Mouse (Mus musculus) testis, adult 2 months (tissue): ENCODE data around the gene Foxo1. TPM values are rescaled to one million over a fixed set of nuclear protein-coding genes. Genes with fewer than 3 reads are reported as not detected.

Experiments used
- H3K27ac ChIP-seq: fragments of 200-500 bp; 2 replicates; pipeline ENCODE4 v1.5.1; 2012; ENCODE audit warnings: low read depth, low read length; ENCODE audit not compliant: control insufficient read depth, insufficient read depth
- H3K27me3 ChIP-seq: fragments of 200-500 bp; 2 replicates; pipeline ENCODE4 v1.6.1; 2012; ENCODE audit warnings: mild to moderate bottlenecking, low read length, moderate library complexity; ENCODE audit not compliant: control insufficient read depth, insufficient read depth
- H3K36me3 ChIP-seq: fragments of 200-500 bp; 2 replicates; pipeline ENCODE4 v1.6.1; 2012; ENCODE audit warnings: mild to moderate bottlenecking, low read length; ENCODE audit not compliant: control insufficient read depth, insufficient read depth
- H3K4me1 ChIP-seq: fragments of 200-500 bp; 2 replicates; pipeline ENCODE4 v1.6.1; 2012; ENCODE audit warnings: low read length; ENCODE audit not compliant: control insufficient read depth, insufficient read depth
- H3K4me3 ChIP-seq: fragments of 200-500 bp; 2 replicates; pipeline ENCODE4 v1.5.1; 2012; ENCODE audit warnings: low read depth, mild to moderate bottlenecking, low read length, moderate library complexity, mixed read lengths; ENCODE audit not compliant: control insufficient read depth
- CTCF ChIP-seq: fragments of 200-500 bp; IDR thresholded peaks from 2 replicates; pipeline ENCODE4 v1.5.1; 2012; ENCODE audit warnings: low read depth, mild to moderate bottlenecking, inconsistent platforms, low read length, moderate library complexity; ENCODE audit not compliant: control insufficient read depth, insufficient read depth, insufficient replicate concordance
- POLR2A ChIP-seq: fragments of 200-500 bp; IDR thresholded peaks from 2 replicates; pipeline ENCODE4 v1.6.1; 2012; ENCODE audit warnings: low read depth, mild to moderate bottlenecking, inconsistent platforms, low read length, moderate library complexity; ENCODE audit not compliant: control insufficient read depth
- polyA plus RNA-seq: library from polyadenylated mRNA; depleted of rRNA; stranded (reverse); fragments of >200 nt; gene quantifications from 2 replicates; pipeline ENCODE4 v1.2.3, GENCODE M21; 2012

Foxo1 gene
- polyA plus RNA-seq, 1 experiment, result 2.2 TPM

DNA sequence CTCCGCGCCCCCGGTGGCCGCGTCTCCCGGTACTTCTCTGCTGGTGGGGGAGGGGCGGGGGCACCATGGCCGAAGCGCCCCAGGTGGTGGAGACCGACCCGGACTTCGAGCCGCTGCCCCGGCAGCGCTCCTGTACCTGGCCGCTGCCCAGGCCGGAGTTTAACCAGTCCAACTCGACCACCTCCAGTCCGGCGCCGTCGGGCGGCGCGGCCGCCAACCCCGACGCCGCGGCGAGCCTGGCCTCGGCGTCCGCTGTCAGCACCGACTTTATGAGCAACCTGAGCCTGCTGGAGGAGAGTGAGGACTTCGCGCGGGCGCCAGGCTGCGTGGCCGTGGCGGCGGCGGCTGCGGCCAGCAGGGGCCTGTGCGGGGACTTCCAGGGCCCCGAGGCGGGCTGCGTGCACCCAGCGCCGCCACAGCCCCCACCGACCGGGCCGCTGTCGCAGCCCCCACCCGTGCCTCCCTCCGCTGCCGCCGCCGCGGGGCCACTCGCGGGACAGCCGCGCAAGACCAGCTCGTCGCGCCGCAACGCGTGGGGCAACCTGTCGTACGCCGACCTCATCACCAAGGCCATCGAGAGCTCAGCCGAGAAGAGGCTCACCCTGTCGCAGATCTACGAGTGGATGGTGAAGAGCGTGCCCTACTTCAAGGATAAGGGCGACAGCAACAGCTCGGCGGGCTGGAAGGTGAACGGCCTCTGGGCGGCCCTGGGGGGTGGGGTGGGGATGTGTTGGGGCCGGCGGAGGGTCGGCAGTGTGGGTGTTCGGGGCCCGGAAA is 789 bp downstream of the Foxo1 start:
- no peaks in the 10 kb centered on the region for H3K36me3 ChIP-seq
- peaks cover 13% of the 10 kb centered on the region for H3K4me1 ChIP-seq
- H3K27me3 ChIP-seq, result no peaks in the 10 kb centered on the region
- peak overlapping the region; percentile 88 for H3K4me3 ChIP-seq
- H3K27ac ChIP-seq, result peak overlapping the region; percentile 75
- TF ChIP-seq CTCF, result no peak
- no peak for TF ChIP-seq POLR2A

DNA sequence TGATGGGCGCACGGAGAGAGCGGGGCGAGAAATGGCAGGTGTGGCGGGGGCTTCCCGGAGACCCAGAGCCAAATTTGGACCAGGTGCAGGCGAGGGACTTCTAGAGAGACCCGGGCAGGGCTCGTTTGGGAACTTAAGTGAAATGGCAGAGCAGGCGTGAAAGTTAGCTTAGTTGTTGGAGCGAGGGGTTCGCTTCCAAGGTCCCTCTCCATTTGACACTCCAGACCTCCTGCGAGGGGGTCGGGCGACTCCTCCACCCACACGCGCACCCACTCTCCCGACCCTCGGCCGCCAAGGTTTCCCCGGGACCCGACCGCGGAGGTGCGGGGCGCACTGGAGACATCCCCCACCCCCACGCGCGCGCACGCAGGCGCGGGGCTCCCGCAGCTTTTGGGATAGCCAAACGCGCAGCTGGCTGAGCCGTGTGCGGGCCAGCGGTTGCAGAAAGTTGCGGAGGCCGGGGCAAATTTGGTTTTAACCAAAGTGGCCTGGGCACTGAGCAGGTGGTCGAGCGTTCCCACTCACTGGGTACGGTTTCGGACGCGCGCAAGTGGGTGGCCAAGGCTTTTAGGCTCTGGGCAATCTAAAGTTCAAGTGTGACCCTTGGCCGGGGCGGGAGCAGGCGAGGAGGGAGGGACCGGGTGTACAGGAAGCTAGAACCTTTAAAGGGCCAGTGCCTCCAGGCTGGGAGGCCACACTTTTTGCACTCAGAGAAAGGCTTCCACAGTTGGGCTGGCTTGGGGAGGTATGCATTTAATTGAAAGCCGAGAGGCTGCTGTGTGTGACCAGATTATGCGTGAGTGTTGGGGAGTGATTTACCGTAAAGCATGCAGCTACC is 1.6 kb downstream of the Foxo1 start:
- no peak overlapping the region for H3K27ac ChIP-seq

DNA sequence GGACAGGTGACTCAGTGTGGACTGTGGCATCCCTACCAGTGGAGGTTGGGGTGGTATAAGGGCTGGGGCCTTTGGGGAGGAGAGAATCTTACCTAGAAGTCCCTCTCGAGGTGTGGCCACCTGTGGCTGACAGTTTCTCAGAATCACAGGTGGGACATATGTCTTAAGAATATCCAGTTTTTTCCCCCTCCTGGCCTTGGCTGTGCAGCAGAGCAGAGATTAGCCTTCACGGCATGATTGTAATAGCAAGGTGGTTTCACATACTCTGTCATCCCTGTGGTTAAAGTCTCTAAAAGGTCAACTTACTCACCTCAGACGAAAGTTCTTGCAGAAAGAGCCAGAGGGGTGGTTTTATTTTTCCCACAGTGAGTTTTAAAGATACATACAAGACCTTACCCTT is 2.4 kb downstream of the Foxo1 start:
- Histone ChIP-seq H3K36me3 (no peaks in the 10 kb centered on the region), H3K4me3 (peak overlapping the region; percentile 88; the same call in 1 of the 2 replicates), H3K27ac (no peak overlapping the region), H3K27me3 (no peaks in the 10 kb centered on the region), H3K4me1 (peaks cover 13% of the 10 kb centered on the region)
- TF ChIP-seq CTCF (no peak), POLR2A (no peak)

More for the DNA sequence above, 1.6 kb downstream of the Foxo1 start:
- peak overlapping the region; percentile 88 for H3K4me3 ChIP-seq
- TF ChIP-seq CTCF (no peak), POLR2A (no peak)
- H3K27me3 ChIP-seq, result no peaks in the 10 kb centered on the region
- no peaks in the 10 kb centered on the region for H3K36me3 ChIP-seq
- peaks cover 13% of the 10 kb centered on the region for H3K4me1 ChIP-seq

DNA sequence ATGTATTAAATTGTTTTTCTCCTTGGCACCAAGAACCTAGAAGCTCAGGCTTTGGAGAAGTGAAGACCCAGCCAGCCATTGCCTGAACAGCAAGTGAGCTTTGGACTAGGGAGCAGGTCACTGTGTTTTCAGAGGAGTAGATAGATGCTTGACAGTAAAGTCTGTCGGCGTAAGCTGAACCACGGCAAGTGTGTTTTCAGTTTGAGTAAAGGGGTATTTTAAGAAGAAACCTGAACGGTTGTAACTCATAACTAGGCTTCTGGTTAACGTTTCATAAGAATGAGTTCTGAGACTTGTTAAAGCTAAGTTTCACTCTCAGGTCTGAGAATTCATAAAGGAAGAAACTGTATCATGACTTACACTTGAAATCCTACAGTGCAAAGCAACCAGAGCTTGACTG is 3.2 kb downstream of the Foxo1 start:
- TF ChIP-seq CTCF, result no peak
- TF ChIP-seq POLR2A, result no peak
- no peak overlapping the region for H3K27ac ChIP-seq

DNA sequence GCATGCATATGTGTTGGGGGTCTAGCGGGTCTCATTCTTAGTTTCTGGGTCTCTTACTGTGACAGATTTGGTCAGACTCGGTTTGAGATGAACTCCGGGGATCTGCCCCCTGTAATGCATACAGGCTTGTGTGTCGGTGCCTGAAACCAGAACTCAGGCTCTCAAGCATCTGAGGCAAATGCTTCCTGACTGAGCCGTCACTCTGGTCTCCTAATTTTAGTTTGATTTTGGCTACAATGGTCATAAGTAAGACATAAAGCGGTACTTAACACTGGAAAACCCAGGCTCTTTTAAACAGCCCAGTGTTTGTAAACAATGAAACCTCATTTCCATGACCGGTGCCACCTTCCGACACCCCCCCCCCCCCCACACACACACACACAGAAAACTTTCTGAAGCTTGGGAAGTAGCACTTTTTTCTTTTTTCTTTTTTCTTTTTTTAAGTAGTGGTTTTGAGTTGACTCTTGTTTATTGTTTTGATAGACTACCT is 4.3 kb downstream of the Foxo1 start:
- no peak for TF ChIP-seq CTCF
- TF ChIP-seq POLR2A, result no peak
- peaks cover 9% of the 10 kb centered on the region for H3K4me1 ChIP-seq
- no peak overlapping the region for H3K4me3 ChIP-seq
- no peak overlapping the region for H3K27ac ChIP-seq
- no peaks in the 10 kb centered on the region for H3K36me3 ChIP-seq
- no peaks in the 10 kb centered on the region for H3K27me3 ChIP-seq

More for the DNA sequence above, 3.2 kb downstream of the Foxo1 start:
- Histone ChIP-seq H3K4me1 (peaks cover 13% of the 10 kb centered on the region), H3K36me3 (no peaks in the 10 kb centered on the region), H3K4me3 (no peak overlapping the region), H3K27me3 (no peaks in the 10 kb centered on the region)

DNA sequence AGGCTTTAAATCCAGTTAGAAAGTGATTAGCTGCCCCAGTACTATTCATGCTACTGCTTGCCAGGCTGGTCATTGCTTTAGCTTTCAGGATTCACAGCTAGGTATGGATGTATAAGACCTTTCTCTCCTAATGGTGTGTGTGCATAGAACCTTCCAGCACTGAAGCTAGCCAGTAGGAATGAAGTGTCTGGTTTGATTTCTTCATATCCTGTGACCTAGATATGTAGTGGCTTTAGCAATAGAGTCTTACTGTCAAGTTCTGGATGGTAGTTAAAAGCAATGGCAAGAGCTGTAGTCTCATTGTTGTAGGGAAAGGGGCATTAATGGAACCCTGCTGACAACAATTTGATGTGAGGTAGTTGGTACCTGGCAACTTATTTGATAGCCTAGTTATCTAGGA is 6.3 kb downstream of the Foxo1 start:
- Histone ChIP-seq H3K4me3 (no peak overlapping the region), H3K4me1 (peaks cover 8% of the 10 kb centered on the region), H3K36me3 (no peaks in the 10 kb centered on the region), H3K27me3 (no peaks in the 10 kb centered on the region), H3K27ac (no peak overlapping the region)
- TF ChIP-seq CTCF (no peak), POLR2A (no peak)

DNA sequence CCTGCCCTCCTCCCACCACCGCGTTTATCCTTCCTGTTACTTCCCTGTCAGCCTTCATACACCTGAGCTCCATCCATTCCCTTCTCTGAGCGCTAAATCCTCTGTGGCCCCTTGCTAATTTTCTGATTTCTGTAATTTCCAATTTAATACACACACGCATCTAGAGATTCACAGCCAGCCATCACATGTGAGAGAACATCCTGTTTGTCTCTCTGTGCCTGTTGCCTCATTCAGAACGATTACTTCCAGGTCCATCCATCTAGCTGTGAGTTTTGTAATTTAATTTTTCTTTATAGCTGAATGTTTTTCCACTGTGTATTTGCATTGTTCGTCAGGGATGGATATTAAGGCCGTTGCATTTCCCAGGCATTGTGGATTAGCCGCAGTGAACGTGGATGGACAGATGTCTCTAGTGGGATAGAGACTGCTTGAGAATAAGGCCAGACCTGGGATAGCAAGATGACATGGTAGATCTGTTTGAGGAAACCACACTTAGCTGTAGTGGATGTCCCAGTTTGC is 7.0 kb downstream of the Foxo1 start:
- Histone ChIP-seq H3K36me3 (no peaks in the 10 kb centered on the region), H3K27me3 (no peaks in the 10 kb centered on the region), H3K27ac (no peak overlapping the region), H3K4me1 (peaks cover 5% of the 10 kb centered on the region), H3K4me3 (no peak overlapping the region)
- TF ChIP-seq CTCF (no peak), POLR2A (no peak)
